Mouse (Mus musculus): ENCODE measurements around the gene Kctd11. TPM values are rescaled to one million over a fixed set of nuclear protein-coding genes. Genes with fewer than 3 reads are reported as not detected.
A peak's percentile ranks its signal among the peaks of the same experiment; 100 is the strongest.
"Not testable (repeated sequence)": the region's sequence is repeated elsewhere in the genome, so short reads cannot be mapped to it uniquely, and the experiment has no call there.

Kctd11 gene
- total RNA-seq (2021), result 1 to 10 TPM; 1.3 to 1.4 TPM
- long read RNA-seq, experiment 1, partial matches to known transcripts, result 0 of 1 reads
- long read RNA-seq, experiment 1, other reads (novel, unspliced or antisense), result 0 of 1 reads
- long read RNA-seq, experiment 2, partial matches to known transcripts, result 0 of 2 reads
- long read RNA-seq, experiment 2, other reads (novel, unspliced or antisense), result 0 of 2 reads

DNA sequence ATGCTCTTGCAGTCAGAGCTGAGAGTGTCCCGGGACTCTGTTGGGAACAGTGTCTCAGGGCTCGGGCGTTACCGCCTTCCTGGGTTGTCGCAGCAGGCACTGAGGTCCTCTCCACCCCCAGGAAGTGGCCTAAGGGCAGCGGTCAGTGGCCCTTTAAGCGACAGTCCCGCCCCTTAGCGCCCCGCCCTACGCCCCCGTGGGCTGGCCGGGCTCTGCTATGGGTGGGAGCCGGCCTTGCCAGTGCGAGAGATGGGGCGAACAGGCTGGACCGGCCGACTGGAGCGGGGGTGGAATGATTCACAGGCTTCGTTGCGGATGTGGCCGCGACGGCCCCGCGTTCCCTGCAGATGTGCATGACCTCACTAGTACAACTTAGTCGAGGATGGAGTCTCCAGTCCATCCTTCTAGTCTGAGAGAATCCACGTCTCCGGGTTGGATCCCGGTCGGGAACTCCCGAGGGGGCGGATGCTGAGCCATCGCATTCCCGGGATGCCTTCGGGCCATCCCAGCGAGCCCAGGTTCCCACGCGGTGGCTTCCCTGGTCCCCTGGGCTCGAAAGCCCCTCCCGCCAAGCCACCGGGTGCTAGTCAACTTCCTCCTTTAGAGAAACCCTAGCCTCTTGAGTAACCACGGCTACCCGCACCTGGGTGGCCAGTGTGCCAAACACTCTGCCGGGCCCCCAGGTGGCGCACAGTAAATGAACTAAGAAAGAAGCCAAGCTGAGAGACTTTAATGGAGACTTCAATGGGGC lies at the start of gene Kctd11:
Gene Kctd11, minus strand, starts transcription at position 554 of the 751 bp plus-strand sequence.
- TF ChIP-seq CTCF (conservative IDR thresholded peaks at IDR 0.05), result peak; percentile 49
- peak; percentile 58 to 69 for DNase-seq (ENCODE audit: low spot score in 2 of 2)
- Histone ChIP-seq H3K4me3 (peak within 1 kb of the TSS; percentile 64), H3K27ac (peak within 1 kb of the TSS; percentile 86)

DNA sequence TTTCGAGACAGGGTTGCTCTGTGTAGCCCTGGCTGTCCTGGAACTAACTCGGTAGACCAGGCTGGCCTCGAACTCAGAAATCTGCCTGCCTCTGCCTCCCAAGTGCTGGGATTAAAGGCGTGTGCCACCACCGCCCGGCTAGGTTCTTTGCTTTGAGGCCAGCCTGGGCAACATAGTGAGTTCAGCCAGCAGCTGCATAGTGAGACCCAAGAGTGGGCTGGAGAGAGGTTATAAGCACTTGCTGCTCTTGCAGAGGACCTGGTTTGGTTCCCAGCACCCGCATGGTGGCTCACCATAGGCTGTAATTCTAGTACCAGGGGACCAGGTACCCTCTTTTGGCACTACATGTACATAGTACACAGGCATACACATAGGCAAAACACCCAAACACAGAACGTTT lies 49.0 kb upstream of the Kctd11 start:
- not testable (repeated sequence) for H3K4me3 ChIP-seq; H3K27ac ChIP-seq; DNase-seq (ENCODE audit: low spot score in 2 of 2)

DNA sequence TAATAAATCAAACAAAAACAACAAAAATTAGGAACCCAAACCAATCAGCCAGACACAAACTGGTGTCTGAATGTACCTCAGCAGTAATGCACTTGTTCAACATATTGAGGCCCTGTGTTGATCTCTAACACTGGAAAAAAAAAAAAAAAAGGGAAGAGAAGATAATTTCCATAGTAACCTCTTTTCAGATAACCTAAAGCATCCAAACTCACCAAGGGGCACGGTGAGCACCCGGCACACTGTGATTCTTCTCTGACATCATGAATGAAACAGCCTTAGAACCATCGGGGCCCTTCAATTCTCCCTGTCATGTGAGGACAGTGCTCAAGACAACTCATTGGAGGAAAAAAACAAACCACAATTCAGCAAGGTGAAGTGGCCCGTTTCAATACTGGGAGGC lies 48.5 kb upstream of the Kctd11 start:
- DNase-seq (ENCODE audit: low spot score in 2 of 2), result no peak

DNA sequence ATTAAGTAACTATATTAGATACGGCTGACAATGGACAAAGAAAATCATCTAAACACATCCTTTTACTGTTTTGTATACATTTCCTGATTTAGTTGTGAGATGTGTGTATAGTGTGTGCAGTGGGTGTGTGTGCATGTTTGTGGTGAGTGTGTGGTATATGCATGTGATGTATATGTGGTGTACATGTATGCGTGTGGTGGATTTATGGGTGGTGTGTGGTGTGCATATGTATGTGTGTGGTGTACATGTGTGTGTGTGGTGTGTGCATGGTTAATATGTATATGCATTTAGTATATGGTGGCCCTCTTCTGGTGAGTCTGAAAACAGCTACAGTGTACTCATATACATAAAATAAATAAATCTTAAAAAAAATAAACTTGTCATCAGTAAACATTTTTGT lies 46.3 kb upstream of the Kctd11 start:
- 0 out of 2 replicates have a peak, but pooled peaks have one; percentile 5 for TF ChIP-seq CTCF (conservative IDR thresholded peaks at IDR 0.05)
- no peak overlapping the region for H3K4me3 ChIP-seq
- DNase-seq (ENCODE audit: low spot score in 2 of 2), result no peak
- no peak overlapping the region for H3K27ac ChIP-seq

More for the DNA sequence above, 48.5 kb upstream of the Kctd11 start:
- no peak for TF ChIP-seq CTCF (conservative IDR thresholded peaks at IDR 0.05)
- no peak overlapping the region for H3K27ac ChIP-seq
- H3K4me3 ChIP-seq, result no peak overlapping the region

GRCm38 (mm10) chr11:69922796-69923195 lies 41.6 kb upstream of the Kctd11 start:
- Histone ChIP-seq H3K27ac (no peak overlapping the region), H3K4me3 (no peak overlapping the region)
- no peak for TF ChIP-seq CTCF (conservative IDR thresholded peaks at IDR 0.05)
- no peak for DNase-seq (ENCODE audit: low spot score in 2 of 2)

DNA sequence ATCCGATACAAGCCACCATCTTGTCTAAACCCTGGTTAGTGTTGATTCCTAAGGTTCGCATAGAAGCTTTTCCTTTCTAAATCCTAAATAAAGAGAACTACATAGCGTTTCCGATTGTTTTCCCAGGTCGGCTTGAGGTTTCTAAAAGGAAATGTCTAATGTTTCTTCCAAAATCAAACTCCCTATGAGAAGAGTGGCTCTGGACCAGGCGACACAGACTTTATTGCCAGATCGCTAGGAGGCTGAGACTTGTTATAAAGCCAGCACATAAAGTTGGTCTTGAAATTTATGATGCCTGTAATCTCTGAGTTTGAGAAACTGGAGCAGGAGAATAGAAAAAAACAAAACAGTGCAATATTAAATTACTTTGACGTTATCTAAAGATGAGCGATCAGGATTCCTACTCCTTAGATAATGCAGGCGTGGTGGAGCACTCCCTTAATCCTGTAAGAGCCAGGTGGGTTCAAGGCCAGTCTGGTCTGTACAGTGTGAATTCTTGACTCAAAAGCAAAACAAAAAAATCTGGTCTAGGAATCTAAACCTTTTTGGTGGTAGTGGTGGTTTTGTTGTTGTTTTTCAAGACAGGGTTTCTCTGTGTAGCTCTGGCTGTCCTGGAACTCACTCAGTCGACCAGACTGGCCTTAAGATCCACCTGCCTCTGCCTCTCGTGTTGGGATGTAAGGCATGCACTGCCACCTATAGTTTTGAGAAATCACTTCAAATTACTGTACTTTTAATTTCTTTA lies 41.0 kb upstream of the Kctd11 start:
- peak; percentile 21; the same call in 1 of the 2 replicates for TF ChIP-seq CTCF (conservative IDR thresholded peaks at IDR 0.05)
- H3K27ac ChIP-seq, result peak overlapping the region; percentile 96
- DNase-seq (ENCODE audit: low spot score in 2 of 2), result no peak
- H3K4me3 ChIP-seq, result peak overlapping the region; percentile 81

- Histone ChIP-seq H3K4me3 (peak within 1 kb of the TSS; percentile 81), H3K27ac (peak within 1 kb of the TSS; percentile 96)
- peak; percentile 100 for DNase-seq (ENCODE audit: low spot score in 2 of 2)
- peak; percentile 81 for TF ChIP-seq CTCF (conservative IDR thresholded peaks at IDR 0.05)
These were observed 40.2 kb upstream of the Kctd11 start, which contains the start of gene Eif5a for GRCm38 (mm10) chr11:69921114-69922011. Gene Eif5a (minus strand): TSS chr11:69921958.

DNA sequence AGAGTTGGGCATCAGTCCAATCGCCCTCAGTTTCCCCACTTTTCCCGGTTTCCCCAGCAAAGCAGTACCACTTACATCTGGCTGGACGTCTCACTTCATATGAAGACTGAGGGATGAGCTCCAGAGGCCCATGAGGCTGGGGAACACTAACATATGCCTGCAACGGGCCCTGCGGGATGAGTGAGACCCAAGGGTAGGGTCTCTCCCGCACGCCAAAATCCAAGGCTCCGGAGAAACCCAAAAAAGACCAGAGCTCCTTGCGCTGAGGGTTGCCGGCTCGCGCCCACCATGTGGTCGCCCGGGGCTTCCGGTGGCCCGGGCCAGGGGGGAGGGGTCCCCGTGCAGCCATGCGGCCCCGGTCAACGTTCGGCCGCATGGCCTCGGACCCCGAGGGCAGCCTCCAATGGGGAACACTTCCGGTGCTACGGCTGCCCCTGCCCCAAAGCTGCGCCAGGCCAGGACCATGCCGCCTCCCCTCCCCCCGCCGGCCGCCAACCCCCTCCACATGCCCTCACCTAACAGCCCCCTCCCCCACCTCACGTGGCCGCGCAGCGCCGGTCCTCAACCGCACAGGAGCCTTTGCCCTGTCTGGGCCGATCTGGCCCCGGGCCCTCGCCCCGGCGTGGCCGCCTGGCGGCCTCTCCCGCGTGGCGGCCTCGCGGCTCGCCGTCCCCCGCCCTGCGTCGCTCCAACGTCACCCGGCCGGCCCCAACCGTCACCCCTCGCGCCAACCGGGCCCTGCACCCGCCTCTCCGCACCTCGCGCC lies 39.2 kb upstream of the Kctd11 start:
- no peak for DNase-seq (ENCODE audit: low spot score in 2 of 2)
- TF ChIP-seq CTCF (conservative IDR thresholded peaks at IDR 0.05), result no peak
- Histone ChIP-seq H3K4me3 (peak overlapping the region; percentile 59), H3K27ac (peak overlapping the region; percentile 95)

DNA sequence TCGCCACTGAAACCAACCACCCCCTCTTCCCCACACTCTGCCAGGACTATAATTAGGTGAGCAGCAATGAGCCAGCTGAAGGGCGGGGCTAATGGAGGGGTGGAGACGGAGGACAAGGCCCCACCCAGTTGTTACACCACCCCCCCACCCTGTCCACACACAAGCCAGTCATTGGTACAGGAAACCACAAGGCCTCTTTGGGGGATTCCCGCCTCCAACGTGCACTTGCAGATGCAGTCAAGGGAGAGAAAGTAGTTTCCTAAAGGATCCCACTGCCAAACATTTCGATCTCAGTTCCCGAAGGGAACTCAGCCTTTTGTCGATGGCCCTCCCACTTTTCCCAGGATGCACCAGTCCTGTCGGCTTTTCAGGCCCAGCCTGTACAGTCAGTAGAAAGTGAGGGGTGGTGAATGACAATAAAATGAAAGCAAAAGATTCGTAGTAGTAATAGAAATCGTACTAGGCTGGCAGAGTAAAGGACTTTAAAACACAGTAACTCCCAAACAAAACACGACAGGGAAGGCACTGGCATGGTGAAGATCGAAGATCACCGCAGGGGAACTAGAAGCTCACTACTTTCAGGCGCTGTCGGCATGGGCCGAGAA lies 38.6 kb upstream of the Kctd11 start:
- H3K27ac ChIP-seq, result peak overlapping the region; percentile 95
- peak overlapping the region; percentile 59 for H3K4me3 ChIP-seq
- no peak for TF ChIP-seq CTCF (conservative IDR thresholded peaks at IDR 0.05)
- peak; percentile 41 to 57 for DNase-seq (ENCODE audit: low spot score in 2 of 2)

DNA sequence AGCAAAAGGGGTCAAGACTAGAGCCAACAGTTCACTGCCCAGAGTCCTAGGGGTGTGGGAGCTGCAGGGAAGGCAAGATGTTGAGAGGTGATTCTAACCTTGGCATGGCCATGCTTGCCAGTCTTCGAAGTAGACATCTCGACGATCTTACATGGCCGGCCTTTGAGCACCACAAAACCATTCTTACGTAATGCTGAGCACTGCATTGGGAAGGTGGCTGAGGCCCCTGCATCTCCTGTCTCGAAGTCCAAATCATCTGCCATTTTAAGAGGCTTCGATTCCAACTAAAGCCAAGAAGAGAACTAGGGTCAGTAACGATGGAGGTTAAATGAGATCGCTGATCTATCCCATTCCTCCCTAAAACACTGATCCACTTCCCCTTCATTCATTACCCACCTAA lies 37.8 kb upstream of the Kctd11 start:
- peak overlapping the region; percentile 59 for H3K4me3 ChIP-seq
- no peak for TF ChIP-seq CTCF (conservative IDR thresholded peaks at IDR 0.05)
- DNase-seq (ENCODE audit: low spot score in 2 of 2), result no peak
- peak overlapping the region; percentile 95; the same call in 1 of the 2 replicates for H3K27ac ChIP-seq

DNA sequence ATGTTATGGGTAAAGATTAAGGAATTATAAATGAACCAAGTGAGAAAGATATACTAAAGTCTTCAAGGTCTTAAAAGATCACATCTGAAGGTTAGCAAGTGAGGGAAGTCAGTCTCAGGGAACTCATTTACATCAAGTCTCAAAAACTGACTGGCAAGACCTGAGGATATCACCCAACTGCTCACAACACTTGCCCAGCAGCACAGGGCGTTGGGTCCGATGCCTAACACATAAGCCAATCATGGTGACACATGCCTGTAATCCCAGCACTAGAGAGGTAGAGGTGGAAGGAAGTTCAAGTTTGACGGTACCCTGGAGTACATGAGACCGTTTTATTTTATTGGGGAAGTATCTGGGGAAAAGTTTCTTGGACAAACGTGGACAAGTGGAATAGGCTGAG lies 36.9 kb upstream of the Kctd11 start:
- Histone ChIP-seq H3K27ac (no peak overlapping the region), H3K4me3 (no peak overlapping the region)
- TF ChIP-seq CTCF (conservative IDR thresholded peaks at IDR 0.05), result no peak
- DNase-seq (ENCODE audit: low spot score in 2 of 2), result no peak
